Mouse (Mus musculus): ENCODE measurements around the gene Gm45808.

GRCm38 (mm10) chr7:45535676-45536075 is 49.1 kb upstream of the Gm45808 start:
- TF ChIP-seq CTCF (IDR thresholded peaks at IDR 0.05; ENCODE audit: low read depth) (peak; percentile 24), EP300 (optimal IDR thresholded peaks at IDR 0.05) (no peak)

Data from stomach, postnatal 0 days (tissue).